Mouse (Mus musculus): ENCODE measurements around the gene A630073D07Rik. TPM values are rescaled to one million over a fixed set of nuclear protein-coding genes. Genes with fewer than 3 reads are reported as not detected.

The A630073D07Rik gene
- polyA plus RNA-seq (2017; shearing (Covaris generic)), result not detected

DNA sequence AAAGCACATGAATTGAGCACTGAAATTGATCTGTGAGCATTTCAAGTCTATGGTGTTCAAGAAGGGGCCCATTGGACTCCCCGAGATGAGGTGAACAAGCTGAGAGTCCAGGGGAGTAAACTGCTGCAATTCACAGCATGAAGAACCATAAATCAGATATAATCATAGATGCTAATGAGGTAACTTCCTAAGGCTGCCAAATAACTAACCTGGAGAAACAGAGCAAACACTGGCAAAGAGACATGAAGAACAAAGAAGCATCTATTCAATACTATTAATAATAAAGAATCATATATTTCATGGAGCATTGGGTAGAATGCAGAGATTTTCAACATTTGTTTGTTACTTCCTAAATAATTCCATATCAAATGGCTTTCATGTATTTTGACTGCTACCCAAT is at the start of gene A630073D07Rik:
A630073D07Rik (minus strand) TSS at position 101 of the 400 bp plus-strand sequence.

DNA sequence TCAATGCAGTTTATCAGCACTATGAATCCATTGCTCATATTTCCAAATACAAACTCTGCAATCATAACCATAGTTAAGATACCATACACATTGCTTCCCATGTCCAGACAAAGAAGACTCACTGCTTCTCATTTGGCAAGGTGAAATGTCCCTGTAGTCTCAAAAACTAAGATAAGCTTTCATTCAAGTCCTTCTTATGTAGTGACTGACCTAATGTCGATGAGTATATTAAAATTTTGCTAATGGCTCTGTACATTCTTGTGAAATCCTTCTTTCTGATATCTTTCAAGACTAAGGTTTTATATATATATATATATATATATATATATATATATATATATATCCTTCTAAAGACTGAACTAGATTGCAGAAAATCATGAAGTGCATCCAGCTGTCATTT is 49.6 kb upstream of the A630073D07Rik start, which contains the start of gene Tas2r121:
Tas2r121 (minus strand) TSS at position 101 of the 400 bp plus-strand sequence.

DNA sequence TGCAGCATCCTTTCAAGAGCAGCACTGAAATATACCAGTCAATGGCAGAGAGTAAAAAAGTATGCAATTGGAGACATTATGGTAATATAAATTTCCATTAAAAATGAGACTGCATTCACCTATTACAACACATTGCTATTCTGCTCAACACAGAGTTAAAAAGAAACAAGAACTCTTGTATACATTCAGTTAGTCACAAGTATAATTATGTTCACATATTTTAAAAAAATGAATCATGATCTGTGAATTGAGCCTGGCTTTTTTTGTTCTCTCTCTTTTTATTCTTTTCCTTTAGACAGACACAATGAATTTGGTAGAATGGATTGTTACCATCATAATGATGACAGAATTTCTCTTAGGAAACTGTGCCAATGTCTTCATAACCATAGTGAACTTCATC is 5.3 kb upstream of the A630073D07Rik start, which contains the start of gene Tas2r120:
Tas2r120 (plus strand) TSS at position 301 of the 400 bp plus-strand sequence.

DNA sequence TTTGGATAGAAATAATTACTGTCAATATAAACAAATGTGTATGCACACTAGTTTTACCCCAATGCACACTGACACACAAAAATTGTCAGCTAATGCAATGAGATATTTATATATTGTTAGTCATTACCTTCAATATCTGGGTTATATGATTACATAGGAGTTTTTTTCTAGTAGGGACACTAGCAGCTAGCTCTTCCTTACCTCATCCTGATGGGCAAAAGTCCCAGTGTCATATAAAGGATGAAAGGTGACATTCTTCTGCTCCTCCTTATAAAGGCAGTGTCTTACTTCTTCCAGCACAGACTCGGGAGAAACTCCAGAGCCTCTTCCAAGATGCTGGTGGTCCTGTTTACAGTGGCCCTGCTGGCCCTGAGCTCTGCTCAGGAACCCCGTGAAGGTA is 55.7 kb downstream of the A630073D07Rik start, which contains the start of gene Prp2:
Prp2 (plus strand) TSS at position 301 of the 400 bp plus-strand sequence.

Other genes with a start within 250 kb of the A630073D07Rik start
- not detected for gene Prh1, start 81.7 kb downstream of the A630073D07Rik start, polyA plus RNA-seq (2017; shearing (Covaris generic))
- not detected for gene Prp2, start 55.6 kb downstream of the A630073D07Rik start, polyA plus RNA-seq (2017; shearing (Covaris generic))
- not detected for gene Tas2r120, start 5.4 kb upstream of the A630073D07Rik start, polyA plus RNA-seq (2017; shearing (Covaris generic))
- gene Tas2r121, start 49.5 kb upstream of the A630073D07Rik start, polyA plus RNA-seq (2017; shearing (Covaris generic)), result not detected
- not detected for gene Tas2r122, start 60.4 kb upstream of the A630073D07Rik start, polyA plus RNA-seq (2017; shearing (Covaris generic))
- not detected for gene Tas2r115, start 86.5 kb upstream of the A630073D07Rik start, polyA plus RNA-seq (2017; shearing (Covaris generic))
- not detected for gene Tas2r124, start 103.2 kb upstream of the A630073D07Rik start, polyA plus RNA-seq (2017; shearing (Covaris generic))
- not detected for gene Tas2r102, start 110.6 kb upstream of the A630073D07Rik start, polyA plus RNA-seq (2017; shearing (Covaris generic))
- not detected for gene Tas2r136, start 126.6 kb upstream of the A630073D07Rik start, polyA plus RNA-seq (2017; shearing (Covaris generic))
- not detected for gene Tas2r117, start 151.3 kb upstream of the A630073D07Rik start, polyA plus RNA-seq (2017; shearing (Covaris generic))
- not detected for gene Tas2r123, start 195.6 kb upstream of the A630073D07Rik start, polyA plus RNA-seq (2017; shearing (Covaris generic))
- gene Tas2r116, start 203.9 kb upstream of the A630073D07Rik start, polyA plus RNA-seq (2017; shearing (Covaris generic)), result not detected
- gene Tas2r110, start 216.5 kb upstream of the A630073D07Rik start, polyA plus RNA-seq (2017; shearing (Covaris generic)), result not detected
- gene Tas2r113, start 241.5 kb upstream of the A630073D07Rik start, polyA plus RNA-seq (2017; shearing (Covaris generic)), result not detected